Mouse (Mus musculus) megakaryocyte, adult 5-6 weeks (primary cell): ENCODE measurements at regions not wholly inside any gene's neighbourhood (a gene's known extent, or its start where the extent isn't known, plus 50 kb on each side); places are given as distances from the start of the nearest gene placed in this dataset.
"Not testable (repeated sequence)": the region's sequence is repeated elsewhere in the genome, so short reads cannot be mapped to it uniquely, and the experiment has no call there.

Source experiments
- ATAC-seq: 2 replicates; pipeline ENCODE4 v1.8.0; 2016; ENCODE audit warnings: mild to moderate bottlenecking, inconsistent platforms; ENCODE audit not compliant: poor library complexity, severe bottlenecking

- no peak for ATAC-seq
These were observed 297.0 kb downstream of the Edem1 start for GRCm38 (mm10) chr6:109125447-109125846.

- no peak for ATAC-seq
These were observed 298.8 kb downstream of the Edem1 start for GRCm38 (mm10) chr6:109127203-109127602.

- no peak for ATAC-seq
These were observed 317.7 kb downstream of the Edem1 start for GRCm38 (mm10) chr6:109146111-109146510.

GRCm38 (mm10) chr6:109149043-109149442 is 320.6 kb downstream of the Edem1 start:
- no peak for ATAC-seq

GRCm38 (mm10) chr6:109150023-109150911 is 321.8 kb downstream of the Edem1 start:
- peak; percentile 45; the same call in 1 of the 2 replicates for ATAC-seq

GRCm38 (mm10) chr6:109150912-109151256 is 322.4 kb downstream of the Edem1 start:
- ATAC-seq = no peak

- ATAC-seq = peak; percentile 18; the same call in 1 of the 2 replicates
These were observed 325.2 kb downstream of the Edem1 start for GRCm38 (mm10) chr6:109153624-109154023.

GRCm38 (mm10) chr6:109159561-109159960 is 331.1 kb downstream of the Edem1 start:
- ATAC-seq = no peak

GRCm38 (mm10) chr6:109167439-109167838 is 339.0 kb downstream of the Edem1 start:
- ATAC-seq = no peak

GRCm38 (mm10) chr6:109172104-109172850 is 343.8 kb downstream of the Edem1 start:
- ATAC-seq = no peak

GRCm38 (mm10) chr6:109173015-109173414 is 344.6 kb downstream of the Edem1 start:
- no peak for ATAC-seq

GRCm38 (mm10) chr6:109176876-109177275 is 348.4 kb downstream of the Edem1 start:
- ATAC-seq = no peak

GRCm38 (mm10) chr6:109182878-109183277 is 354.4 kb downstream of the Edem1 start:
- ATAC-seq = no peak

- ATAC-seq = not testable (repeated sequence)
These were observed 364.6 kb downstream of the Edem1 start for GRCm38 (mm10) chr6:109193061-109193460.

- ATAC-seq = no peak
These were observed 365.2 kb downstream of the Edem1 start for GRCm38 (mm10) chr6:109193603-109194002.

GRCm38 (mm10) chr6:109209699-109210098 is 381.3 kb downstream of the Edem1 start:
- ATAC-seq = no peak

- ATAC-seq = no peak
These were observed 401.9 kb downstream of the Edem1 start for GRCm38 (mm10) chr6:109230391-109230790.

- no peak for ATAC-seq
These were observed 405.0 kb downstream of the Edem1 start for GRCm38 (mm10) chr6:109233426-109233825.

GRCm38 (mm10) chr6:109245666-109246065 is 417.2 kb downstream of the Edem1 start:
- no peak for ATAC-seq

- ATAC-seq = not testable (repeated sequence)
These were observed 418.1 kb downstream of the Edem1 start for GRCm38 (mm10) chr6:109246510-109246909.
